Mouse (Mus musculus) MEL (cell line): ENCODE results near the gene Grk3. TPM values are rescaled to one million over a fixed set of nuclear protein-coding genes. Genes with fewer than 3 reads are reported as not detected.

ENCODE experiments used
- DNase-seq: peaks from one replicate; pipeline ENCODE4 v3.0.0; 2011; ENCODE audit warnings: low read depth, low spot score
- H3K27ac ChIP-seq: 2 replicates; pipeline ENCODE4 v1.5.1; 2012; ENCODE audit warnings: low read depth, mild to moderate bottlenecking, control low read depth, low read length, moderate library complexity; ENCODE audit not compliant: control insufficient read depth
- H3K27me3 ChIP-seq, 2 experiments: fragments of 150-350 bp in 1 of 2; sonication (generic) in 1 of 2; 2 replicates each; pipeline ENCODE4 v1.6.1; 2012; ENCODE audit warnings: low read length in 2 of 2, mild to moderate bottlenecking in 2 of 2, improper control_type of control experiment in 1 of 2, moderate library complexity in 1 of 2; ENCODE audit not compliant: insufficient read depth in 2 of 2, control insufficient read depth in 1 of 2
- H3K36me3 ChIP-seq, 2 experiments: 2 replicates each; pipeline ENCODE4 v1.6.1; 2012 to 2014; ENCODE audit warnings: low read length in 2 of 2, improper control_type of control experiment in 1 of 2, inconsistent platforms in 1 of 2, mild to moderate bottlenecking in 1 of 2; ENCODE audit not compliant: insufficient read depth in 2 of 2, control insufficient read depth in 1 of 2
- H3K4me1 ChIP-seq, 2 experiments: fragments of 150-350 bp in 1 of 2; sonication (generic) in 1 of 2; 2 replicates each; pipeline ENCODE4 v1.6.1; 2012; ENCODE audit warnings: low read length in 2 of 2, improper control_type of control experiment in 1 of 2, mild to moderate bottlenecking in 1 of 2; ENCODE audit not compliant: insufficient read depth in 2 of 2, control insufficient read depth in 1 of 2
- H3K4me3 ChIP-seq, 2 experiments: fragments of 150-350 bp in 1 of 2; sonication (generic) in 1 of 2; 2 replicates each; pipeline ENCODE4 v1.5.1; 2012; ENCODE audit warnings: low read depth in 2 of 2, low read length in 2 of 2, mild to moderate bottlenecking in 2 of 2, moderate library complexity in 2 of 2, control low read depth in 1 of 2, improper control_type of control experiment in 1 of 2; ENCODE audit not compliant: control insufficient read depth in 1 of 2, insufficient read depth in 1 of 2
- H3K79me2 ChIP-seq: 2 replicates; pipeline ENCODE4 v1.6.1; 2012; ENCODE audit warnings: mild to moderate bottlenecking, low read length, moderate library complexity; ENCODE audit not compliant: control insufficient read depth, poor library complexity, insufficient read depth
- H3K9ac ChIP-seq: 2 replicates; pipeline ENCODE4 v1.6.1; 2012; ENCODE audit warnings: low read depth, mild to moderate bottlenecking, control low read depth, low read length, moderate library complexity; ENCODE audit not compliant: control insufficient read depth, poor library complexity, severe bottlenecking
- H3K9me3 ChIP-seq: fragments of 150-350 bp; sonication (generic); replicated peaks from 2 replicates; pipeline ENCODE4 v1.6.1; 2012; ENCODE audit warnings: mild to moderate bottlenecking, low read length, improper control_type of control experiment, moderate library complexity; ENCODE audit not compliant: insufficient read depth
- BHLHE40 ChIP-seq: IDR thresholded peaks from 2 replicates; pipeline ENCODE4 v1.6.1; 2012; ENCODE audit warnings: low read depth, mild to moderate bottlenecking, inconsistent platforms, low read length, improper control_type of control experiment, borderline replicate concordance
- CHD1 ChIP-seq: IDR thresholded peaks from 2 replicates; pipeline ENCODE4 v1.6.1; 2012; ENCODE audit warnings: low read depth, mild to moderate bottlenecking, inconsistent platforms, low read length, improper control_type of control experiment
- CHD2 ChIP-seq: IDR thresholded peaks from 2 replicates; pipeline ENCODE4 v1.6.1; 2011; ENCODE audit warnings: low read length, improper control_type of control experiment
- E2F4 ChIP-seq: IDR thresholded peaks from 2 replicates; pipeline ENCODE4 v1.6.1; 2011; ENCODE audit warnings: low read depth, low read length, improper control_type of control experiment, borderline replicate concordance
- ELF1 ChIP-seq: IDR thresholded peaks from 2 replicates; pipeline ENCODE4 v1.6.1; 2014; ENCODE audit warnings: low read depth, mild to moderate bottlenecking, inconsistent platforms, low read length, improper control_type of control experiment, moderate library complexity
- EP300 ChIP-seq, 2 experiments: IDR thresholded peaks; 2 replicates each; pipeline ENCODE4 v1.6.1; 2011; ENCODE audit warnings: improper control_type of control experiment in 2 of 2, low read length in 2 of 2, low read depth in 1 of 2, mild to moderate bottlenecking in 1 of 2
- ETS1 ChIP-seq: IDR thresholded peaks from 2 replicates; pipeline ENCODE4 v1.6.1; 2012; ENCODE audit warnings: low read depth, mild to moderate bottlenecking, inconsistent platforms, low read length, improper control_type of control experiment, moderate library complexity
- GABPA ChIP-seq: IDR thresholded peaks from 2 replicates; pipeline ENCODE4 v1.6.1; 2012; ENCODE audit warnings: low read depth, mild to moderate bottlenecking, inconsistent platforms, low read length, improper control_type of control experiment, moderate library complexity
- KAT2A ChIP-seq: conservative IDR thresholded peaks from 2 replicates; pipeline ENCODE4 v1.6.1; 2012; ENCODE audit warnings: low read depth, low read length, improper control_type of control experiment, inconsistent platforms
- MAX ChIP-seq: IDR thresholded peaks from 2 replicates; pipeline ENCODE4 v1.6.1; 2011; ENCODE audit warnings: low read length, improper control_type of control experiment
- MAZ ChIP-seq: IDR thresholded peaks from 2 replicates; pipeline ENCODE4 v1.6.1; 2012; ENCODE audit warnings: low read depth, mild to moderate bottlenecking, inconsistent platforms, low read length, improper control_type of control experiment
- MEF2A ChIP-seq: IDR thresholded peaks from 2 replicates; pipeline ENCODE4 v1.6.1; 2014; ENCODE audit warnings: low read depth, mild to moderate bottlenecking, inconsistent platforms, low read length, improper control_type of control experiment; ENCODE audit not compliant: poor library complexity, insufficient replicate concordance, severe bottlenecking; ENCODE audit errors: extremely low read depth
- MXI1 ChIP-seq: IDR thresholded peaks from 2 replicates; pipeline ENCODE4 v1.6.1; 2011; ENCODE audit warnings: mild to moderate bottlenecking, low read depth, low read length, improper control_type of control experiment
- MYC ChIP-seq: IDR thresholded peaks from 2 replicates; pipeline ENCODE4 v1.6.1; 2011; ENCODE audit warnings: low read depth, mild to moderate bottlenecking, low read length, improper control_type of control experiment, moderate library complexity
- NELFE ChIP-seq: IDR thresholded peaks from 2 replicates; pipeline ENCODE4 v1.6.1; 2011; ENCODE audit warnings: low read depth, low read length, improper control_type of control experiment
- NRF1 ChIP-seq: IDR thresholded peaks from 2 replicates; pipeline ENCODE4 v1.6.1; 2014; ENCODE audit warnings: low read depth, mild to moderate bottlenecking, inconsistent platforms, low read length, improper control_type of control experiment, moderate library complexity; ENCODE audit not compliant: poor library complexity, insufficient read depth, severe bottlenecking
- POLR2A ChIP-seq, 2 experiments: IDR thresholded peaks; 2 replicates each; pipeline ENCODE4 v1.6.1; 2011 to 2012; ENCODE audit warnings: low read length in 2 of 2, mild to moderate bottlenecking in 2 of 2, control low read depth in 1 of 2, improper control_type of control experiment in 1 of 2, low read depth in 1 of 2, moderate library complexity in 1 of 2; ENCODE audit not compliant: control insufficient read depth in 1 of 2, insufficient read depth in 1 of 2, poor library complexity in 1 of 2
- RAD21 ChIP-seq: IDR thresholded peaks from 2 replicates; pipeline ENCODE4 v1.6.1; 2011; ENCODE audit warnings: mild to moderate bottlenecking, low read depth, low read length, improper control_type of control experiment
- RCOR1 ChIP-seq: IDR thresholded peaks from 2 replicates; pipeline ENCODE4 v1.6.1; 2012; ENCODE audit warnings: low read depth, mild to moderate bottlenecking, inconsistent platforms, low read length, improper control_type of control experiment
- SIN3A ChIP-seq: IDR thresholded peaks from 2 replicates; pipeline ENCODE4 v1.6.1; 2012; ENCODE audit warnings: low read length, improper control_type of control experiment, inconsistent platforms
- SMC3 ChIP-seq: IDR thresholded peaks from 2 replicates; pipeline ENCODE4 v1.6.1; 2011; ENCODE audit warnings: low read depth, low read length, improper control_type of control experiment
- UBTF ChIP-seq: IDR thresholded peaks from 2 replicates; pipeline ENCODE4 v1.6.1; 2012; ENCODE audit warnings: low read depth, mild to moderate bottlenecking, inconsistent platforms, low read length, improper control_type of control experiment, moderate library complexity, borderline replicate concordance; ENCODE audit not compliant: insufficient read depth
- ZC3H11A ChIP-seq: IDR thresholded peaks from 2 replicates; pipeline ENCODE4 v1.6.1; 2012; ENCODE audit warnings: low read depth, mild to moderate bottlenecking, inconsistent platforms, low read length, improper control_type of control experiment
- ZKSCAN1 ChIP-seq: IDR thresholded peaks from 2 replicates; pipeline ENCODE4 v1.6.1; 2012; ENCODE audit warnings: low read depth, mild to moderate bottlenecking, inconsistent platforms, low read length, improper control_type of control experiment, moderate library complexity
- ZMIZ1 ChIP-seq: IDR thresholded peaks from 2 replicates; pipeline ENCODE4 v1.6.1; 2012; ENCODE audit warnings: low read depth, mild to moderate bottlenecking, inconsistent platforms, low read length, improper control_type of control experiment, moderate library complexity
- polyA plus RNA-seq, 2 experiments: library from polyadenylated mRNA; stranded (reverse) in 1 of 2; unstranded in 1 of 2; fragments of >175 nt in 1 of 2; fragments of >200 nt in 1 of 2; gene quantifications; 2 replicates each; pipeline versions ENCODE4 v1.2.1 to v1.2.4; 2012; ENCODE audit warnings: low replicate concordance in 2 of 2, low read depth in 1 of 2; ENCODE audit not compliant: insufficient read length in 2 of 2, insufficient read depth in 1 of 2, missing spikeins in 1 of 2
- total RNA-seq: library from RNA; depleted of rRNA; stranded (reverse); fragments of 300-350 nt; gene quantifications from 2 replicates; pipeline ENCODE4 v1.2.3, GENCODE M21; 2012

The Grk3 gene
- total and polyA plus RNA-seq, 3 experiments, result not detected

- no peaks in the 10 kb centered on the region for H3K36me3 ChIP-seq
- H3K79me2 ChIP-seq, result no peaks in the 10 kb centered on the region
- H3K27me3 ChIP-seq, result no peaks in the 10 kb centered on the region
- TF ChIP-seq E2F4 (no peak), UBTF (no peak), MEF2A (no peak), EP300 (IDR thresholded peaks at IDR 0.05; ENCODE audit: low read depth in 1 of 2, low read length in 2 of 2) (no peak), SIN3A (no peak), RAD21 (no peak), CHD2 (no peak), ZC3H11A (no peak), POLR2A (IDR thresholded peaks at IDR 0.05; ENCODE audit: control insufficient read depth in 1 of 2, insufficient read depth in 1 of 2, low read depth in 1 of 2, low read length in 2 of 2, poor library complexity in 1 of 2) (no peak), ZMIZ1 (no peak), MAX (no peak), MAZ (no peak), ELF1 (no peak), CHD1 (no peak), RCOR1 (no peak), ETS1 (no peak), KAT2A (no peak), GABPA (no peak)
- TF ChIP-seq, all 39 proteins: peak for 0
- Histone ChIP-seq H3K4me1 (no peaks in the 10 kb centered on the region), H3K4me3 (no peak overlapping the region), H3K9ac (no peak overlapping the region), H3K9me3 (no peaks in the 10 kb centered on the region), H3K27ac (no peak overlapping the region)
- no peak for DNase-seq
Measured at GRCm38 (mm10) chr5:113049876-113050275, 34.3 kb upstream of the Grk3 start.

DNA sequence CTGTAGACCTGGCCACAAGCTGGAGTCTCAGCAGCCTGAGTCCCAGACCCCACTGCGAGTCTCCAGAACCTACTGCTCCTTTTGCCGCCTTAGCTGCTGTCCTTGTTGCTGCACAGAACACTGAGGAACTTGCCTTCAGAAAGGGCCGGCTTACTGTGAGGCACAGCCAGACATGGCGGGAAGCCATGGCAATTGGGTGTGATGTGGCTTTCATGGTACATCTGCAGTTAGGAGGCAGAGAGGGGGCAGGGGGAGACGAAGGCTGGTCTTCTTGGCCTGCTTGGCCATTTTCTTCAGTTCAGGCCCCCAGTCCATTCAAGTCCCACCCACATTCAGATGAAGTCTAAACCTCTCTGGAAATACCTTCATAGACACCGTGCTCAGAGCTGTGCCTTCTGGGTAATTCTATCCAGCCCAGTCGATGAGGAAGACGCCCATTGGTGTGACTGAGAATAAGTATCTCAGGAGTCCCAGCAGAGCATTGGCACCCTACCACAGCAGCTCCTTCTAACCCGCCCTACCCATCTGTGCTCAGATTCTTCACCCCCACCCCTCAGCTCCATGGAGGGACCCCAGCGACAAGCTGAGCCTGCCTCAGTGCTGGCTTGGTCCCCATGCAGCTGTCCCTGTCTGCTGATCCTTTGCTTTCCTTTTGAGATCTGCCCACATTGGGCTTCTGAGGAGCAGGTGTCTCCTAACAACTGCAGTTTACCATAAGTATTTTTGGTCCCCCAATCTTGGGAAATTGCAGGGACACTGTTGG, 30.1 kb upstream of the Grk3 start:
- TF ChIP-seq SMC3 (no peak), BHLHE40 (no peak), NRF1 (no peak), POLR2A (IDR thresholded peaks at IDR 0.05; ENCODE audit: control insufficient read depth in 1 of 2, insufficient read depth in 1 of 2, low read depth in 1 of 2, low read length in 2 of 2, poor library complexity in 1 of 2) (no peak), ZKSCAN1 (no peak), MXI1 (no peak), E2F4 (no peak), MYC (no peak), ELF1 (no peak), ZMIZ1 (no peak), RAD21 (no peak), CHD2 (no peak), MAZ (no peak), NELFE (no peak), RCOR1 (no peak)
- no peak for DNase-seq
- H3K27ac ChIP-seq, result no peak overlapping the region
- H3K4me3 ChIP-seq, result no peak overlapping the region
- H3K36me3 ChIP-seq, result no peaks in the 10 kb centered on the region
- H3K79me2 ChIP-seq, result no peaks in the 10 kb centered on the region
- H3K4me1 ChIP-seq, result no peaks in the 10 kb centered on the region
- H3K9ac ChIP-seq, result no peak overlapping the region
- no peaks in the 10 kb centered on the region for H3K27me3 ChIP-seq
- no peaks in the 10 kb centered on the region; the same call in 1 of the 2 replicates for H3K9me3 ChIP-seq
